Mouse (Mus musculus): Measurements from ENCODE around the gene Junb.

DNA sequence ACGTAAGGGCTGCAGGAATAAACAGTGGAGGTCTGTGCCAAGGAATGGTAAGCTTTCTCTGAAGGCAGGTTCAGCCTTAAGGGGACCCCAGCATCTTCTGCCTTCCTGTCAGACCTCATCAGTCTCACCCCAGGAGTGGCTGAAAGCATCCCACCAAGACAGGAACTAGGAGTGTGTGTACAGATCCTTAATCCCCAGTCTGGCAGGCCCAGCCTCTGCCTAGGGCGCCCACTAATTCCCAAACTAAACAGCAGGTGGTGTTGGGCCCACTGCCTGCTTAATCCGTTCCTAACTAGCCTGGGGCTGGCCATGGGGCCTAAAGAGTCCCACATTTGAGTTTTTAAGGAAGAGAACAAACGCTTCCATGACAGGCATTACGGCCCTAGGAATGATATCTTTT is 38.7 kb upstream of the Junb start:
- TF ChIP-seq EP300 (IDR thresholded peaks at IDR 0.05; ENCODE audit: low read depth) (no peak), CTCF (IDR thresholded peaks at IDR 0.05; ENCODE audit: low read depth) (no peak)

All from liver, postnatal 0 days (tissue).